ENCODE assay signal across 8 mouse cellular contexts in genomic region chr6:70714239-70714638, GRCm38 (mm10).
DNase-seq lines count a peak whose midpoint lies in the region; ATAC-seq and TF ChIP-seq lines count a peak whose summit lies in the region.

No protein-coding gene starts in this region.

- no peaks in the 10 kb centered on the region for H3K9me3 ChIP-seq in ES-Bruce4 (replicated peaks; ENCODE audit: control insufficient read depth, insufficient read depth, low read length, poor library complexity, severe bottlenecking)
- H3K9me3 ChIP-seq in forebrain, embryonic 10.5 days = no peaks in the 10 kb centered on the region
- no peaks in the 10 kb centered on the region for H3K9me3 ChIP-seq in heart, postnatal 0 days (replicated peaks; ENCODE audit: control insufficient read depth, low read length)
- H3K9me3 ChIP-seq in liver, embryonic 14.5 days (ENCODE audit: control insufficient read depth, low read length) = no peaks in the 10 kb centered on the region

- H3K9ac ChIP-seq in ES-Bruce4 (ENCODE audit: low read depth, poor library complexity, severe bottlenecking) = no peak overlapping the region
- H3K9ac ChIP-seq in heart, postnatal 0 days (replicated peaks; ENCODE audit: low read depth, low read length) = no peak overlapping the region
- H3K9ac ChIP-seq in liver, embryonic 14.5 days (replicated peaks) = peak overlapping the region; percentile 41

- DNase-seq in c-Kit-positive CD71-negative TER-119-negative erythroid progenitor cells, embryonic 14.5 days (ENCODE audit: low read depth) = peak; percentile 70
- peak; percentile 45 for DNase-seq in forebrain, embryonic 10.5 days (ENCODE audit: extremely low spot score, low spot score)
- DNase-seq in heart, postnatal 0 days (ENCODE audit: low spot score) = peak; percentile 55
- DNase-seq in kidney, postnatal 36 days = peak; percentile 64 to 83
- peak; percentile 52 to 78 (median 71) for DNase-seq in liver, embryonic 14.5 days (ENCODE audit: low read depth in 3 of 3, low spot score in 3 of 3)
- peak; percentile 65 for DNase-seq in neural tube, embryonic 10.5 days (ENCODE audit: extremely low spot score, low spot score)

- TF ChIP-seq POLR2A in ES-Bruce4 (IDR thresholded peaks at IDR 0.05; ENCODE audit: insufficient read depth, low read length) = no peak
- TF ChIP-seq POLR2A in testis, adult 2 months (IDR thresholded peaks at IDR 0.05; ENCODE audit: control insufficient read depth, low read depth, low read length) = no peak

- TF ChIP-seq CTCF in ES-Bruce4 (IDR thresholded peaks at IDR 0.05; ENCODE audit: low read depth, low read length) = peak; percentile 30
- peak; percentile 71 for TF ChIP-seq CTCF in heart, postnatal 0 days (IDR thresholded peaks at IDR 0.05; ENCODE audit: low read depth)
- TF ChIP-seq CTCF in liver, embryonic 14.5 days (IDR thresholded peaks at IDR 0.05; ENCODE audit: low read depth) = peak; percentile 92
- TF ChIP-seq CTCF in testis, adult 2 months (IDR thresholded peaks at IDR 0.05; ENCODE audit: control insufficient read depth, insufficient read depth, insufficient replicate concordance, low read depth, low read length) = peak; percentile 20; the same call in 1 of the 2 replicates

- H3K4me1 ChIP-seq in ES-Bruce4 (ENCODE audit: control insufficient read depth, insufficient read depth, low read length) = no peaks in the 10 kb centered on the region
- 0 out of 2 replicates have a peak, but pooled peaks cover 6% of the 10 kb centered on the region for H3K4me1 ChIP-seq in forebrain, embryonic 10.5 days
- H3K4me1 ChIP-seq in heart, postnatal 0 days (ENCODE audit: control insufficient read depth, insufficient read depth) = no peaks in the 10 kb centered on the region
- peaks cover 5 to 17% of the 10 kb centered on the region in 2 experiments for H3K4me1 ChIP-seq in liver, embryonic 14.5 days (replicated peaks; ENCODE audit: control insufficient read depth in 2 of 2, insufficient read depth in 2 of 2, low read length in 1 of 2)
- H3K4me1 ChIP-seq in testis, adult 2 months (ENCODE audit: control insufficient read depth, insufficient read depth, low read length) = peaks cover 7% of the 10 kb centered on the region

- no peak for TF ChIP-seq EP300 in ES-Bruce4 (IDR thresholded peaks at IDR 0.05; ENCODE audit: insufficient read depth, low read depth, low read length)
- TF ChIP-seq EP300 in heart, postnatal 0 days (IDR thresholded peaks at IDR 0.05; ENCODE audit: low read depth) = no peak
- peak; percentile 36; the same call in 1 of the 2 replicates for TF ChIP-seq EP300 in liver, embryonic 14.5 days (IDR thresholded peaks at IDR 0.05; ENCODE audit: low read depth)

- no peaks in the 10 kb centered on the region for H3K36me3 ChIP-seq in ES-Bruce4 (ENCODE audit: control insufficient read depth, insufficient read depth, low read length, poor library complexity, severe bottlenecking)
- H3K36me3 ChIP-seq in forebrain, embryonic 10.5 days (replicated peaks) = no peaks in the 10 kb centered on the region
- H3K36me3 ChIP-seq in heart, postnatal 0 days (replicated peaks; ENCODE audit: control insufficient read depth, insufficient read depth, low read length) = no peaks in the 10 kb centered on the region
- H3K36me3 ChIP-seq in liver, embryonic 14.5 days (replicated peaks; ENCODE audit: control insufficient read depth, insufficient read depth, low read depth) = no peaks in the 10 kb centered on the region
- no peaks in the 10 kb centered on the region for H3K36me3 ChIP-seq in testis, adult 2 months (ENCODE audit: control insufficient read depth, insufficient read depth, low read length)

- ATAC-seq in heart, postnatal 0 days (ENCODE audit: insufficient read depth, low read depth) = no peak
- peak; percentile 69 for ATAC-seq in liver, embryonic 14.5 days (ENCODE audit: insufficient read depth)

- WGBS in forebrain, embryonic 10.5 days = 26% methylated on average over 6 of the region's 6 CpGs
- 13% methylated on average over 6 of the region's 6 CpGs for WGBS in heart, postnatal 0 days
- 5% methylated on average over 6 of the region's 6 CpGs for WGBS in liver, embryonic 14.5 days (ENCODE audit: insufficient replicate concordance)

- H3K4me2 ChIP-seq in heart, postnatal 0 days (ENCODE audit: low read depth, low read length) = peak overlapping the region; percentile 28; the same call in 1 of the 2 replicates
- H3K4me2 ChIP-seq in liver, embryonic 14.5 days (ENCODE audit: low read depth) = peak overlapping the region; percentile 62

- no peak overlapping the region for H3K4me3 ChIP-seq in ES-Bruce4 (ENCODE audit: low read depth, low read length)
- peak overlapping the region; percentile 18; the same call in 1 of the 2 replicates for H3K4me3 ChIP-seq in forebrain, embryonic 10.5 days
- no peak overlapping the region for H3K4me3 ChIP-seq in heart, postnatal 0 days (ENCODE audit: low read depth, low read length)
- peak overlapping the region; percentile 31 to 43 for H3K4me3 ChIP-seq in liver, embryonic 14.5 days (ENCODE audit: insufficient read depth in 1 of 2, low read depth in 2 of 2, low read length in 2 of 2)
- H3K4me3 ChIP-seq in testis, adult 2 months (ENCODE audit: control insufficient read depth, low read depth, low read length) = no peak overlapping the region

- no peaks in the 10 kb centered on the region for H3K27me3 ChIP-seq in ES-Bruce4 (ENCODE audit: control insufficient read depth, insufficient read depth, low read length, poor library complexity, severe bottlenecking)
- no peaks in the 10 kb centered on the region for H3K27me3 ChIP-seq in forebrain, embryonic 10.5 days (ENCODE audit: poor library complexity, severe bottlenecking)
- H3K27me3 ChIP-seq in heart, postnatal 0 days (ENCODE audit: control insufficient read depth, insufficient read depth, low read length) = no peaks in the 10 kb centered on the region
- H3K27me3 ChIP-seq in liver, embryonic 14.5 days (ENCODE audit: control insufficient read depth, insufficient read depth, low read length) = no peaks in the 10 kb centered on the region
- H3K27me3 ChIP-seq in testis, adult 2 months (ENCODE audit: control insufficient read depth, insufficient read depth, low read length) = no peaks in the 10 kb centered on the region

- H3K27ac ChIP-seq in ES-Bruce4 (ENCODE audit: insufficient read depth, low read length) = no peak overlapping the region
- H3K27ac ChIP-seq in forebrain, embryonic 10.5 days = no peak overlapping the region
- no peak overlapping the region for H3K27ac ChIP-seq in heart, postnatal 0 days (ENCODE audit: low read depth)
- peak overlapping the region; percentile 55; the same call in 1 of the 2 replicates for H3K27ac ChIP-seq in liver, embryonic 14.5 days
- no peak overlapping the region for H3K27ac ChIP-seq in testis, adult 2 months (ENCODE audit: control insufficient read depth, insufficient read depth, low read depth, low read length)

Comparison
In these comparisons a context has a peak if more than half of its experiments do, and no peak if none do; other contexts are left out.
1. H3K4me3 ChIP-seq: peak in forebrain, embryonic 10.5 days (single experiment) and liver, embryonic 14.5 days (2 of 2); none in ES-Bruce4 (single experiment), heart, postnatal 0 days (single experiment) and testis, adult 2 months (single experiment).
2. CTCF ChIP-seq: peak in every context shown above with its lines; median percentile 92 in liver, embryonic 14.5 days; 71 in heart, postnatal 0 days; 30 in ES-Bruce4; 20 in testis, adult 2 months.
3. Peak in every context shown above with its lines, with median percentiles within 50 percentile points of each other: DNase-seq.